Mouse (Mus musculus): ENCODE data around the gene Asic4.

GRCm38 (mm10) chr1:75501905-75502304 is 51.7 kb downstream of the Asic4 start:
- no peak for TF ChIP-seq CTCF (conservative IDR thresholded peaks at IDR 0.05; ENCODE audit: insufficient read depth, insufficient read length, low read depth, low read length)
- no peak for TF ChIP-seq POLR2A (IDR thresholded peaks at IDR 0.05; ENCODE audit: low read depth, low read length)

Measured in kidney, adult 2 months (tissue).